Comparison of ENCODE assay signal across 10 mouse cellular contexts in genomic region chr8:11155579-11156318, GRCm38 (mm10).
DNase-seq lines count a peak whose midpoint lies in the region; ATAC-seq and TF ChIP-seq lines count a peak whose summit lies in the region.
"Had no signal": no experiment of that assay in that cellular context is flagged by ENCODE, and none has a peak within 500 bp of the region (broad histone marks: within the 10 kb centered on the region; RNA-seq: fewer than 3 reads in every experiment).

No protein-coding gene starts in this region.

- 69% methylated on average over 9 of the region's 9 CpGs for WGBS in lung, embryonic 16.5 days

- H3K9ac ChIP-seq in lung, embryonic 16.5 days (ENCODE audit: low read length) = no peak overlapping the region
- H3K9ac ChIP-seq: forebrain, embryonic 15.5 days; hindbrain, embryonic 12.5 days had no signal

- H3K4me1 ChIP-seq in lung, embryonic 16.5 days (replicated peaks; ENCODE audit: control insufficient read depth, insufficient read depth, low read length) = no peaks in the 10 kb centered on the region
- H3K4me1 ChIP-seq: forebrain, embryonic 15.5 days; hindbrain, embryonic 12.5 days had no signal

- no peaks in the 10 kb centered on the region for H3K36me3 ChIP-seq in lung, embryonic 16.5 days (ENCODE audit: control insufficient read depth, insufficient read depth, low read length)
- H3K36me3 ChIP-seq: forebrain, embryonic 15.5 days; hindbrain, embryonic 12.5 days had no signal

- peak overlapping the region; percentile 40 for H3K27ac ChIP-seq in gastrocnemius, adult 2 months
- H3K27ac ChIP-seq in lung, embryonic 16.5 days (ENCODE audit: low read length) = no peak overlapping the region
- H3K27ac ChIP-seq: forebrain, embryonic 15.5 days; heart, adult 2 months; hindbrain, embryonic 12.5 days had no signal

- no peaks in the 10 kb centered on the region for H3K27me3 ChIP-seq in lung, embryonic 16.5 days (ENCODE audit: control insufficient read depth, insufficient read depth, low read depth, low read length)
- H3K27me3 ChIP-seq: forebrain, embryonic 15.5 days; hindbrain, embryonic 12.5 days had no signal

- DNase-seq in gastrocnemius, adult 2 months = peak; percentile 48
- DNase-seq in gastrocnemius, postnatal 14 days = no peak
- DNase-seq in lung, postnatal 4 days = no peak
- peak; percentile 69 for DNase-seq in adrenal gland, adult 2 months
- DNase-seq in telencephalon, adult 2 months (ENCODE audit: low read depth, low spot score) = peak; percentile 24
- DNase-seq in layer of hippocampus, adult 11-12 months (ENCODE audit: low spot score) = no peak
- DNase-seq: heart, adult 2 months had no signal

- no peak overlapping the region for H3K4me3 ChIP-seq in gastrocnemius, adult 2 months
- no peak overlapping the region for H3K4me3 ChIP-seq in lung, embryonic 16.5 days (ENCODE audit: low read length)
- H3K4me3 ChIP-seq: forebrain, embryonic 15.5 days; heart, adult 2 months; hindbrain, embryonic 12.5 days had no signal

- TF ChIP-seq CTCF in gastrocnemius, adult 2 months (IDR thresholded peaks at IDR 0.05) = no peak

- H3K4me2 ChIP-seq in lung, embryonic 16.5 days (ENCODE audit: low read depth, low read length) = no peak overlapping the region
- H3K4me2 ChIP-seq: forebrain, embryonic 15.5 days; hindbrain, embryonic 12.5 days had no signal

- H3K9me3 ChIP-seq in lung, embryonic 16.5 days (ENCODE audit: control insufficient read depth, low read length) = no peaks in the 10 kb centered on the region
- H3K9me3 ChIP-seq: forebrain, embryonic 15.5 days; hindbrain, embryonic 12.5 days had no signal

- intact Hi-C loops in gastrocnemius, adult 2 months (cut with DNase I) = no loop called here
- intact Hi-C loops in gastrocnemius, postnatal 14 days (cut with DNase I; ENCODE audit: low total_unique reads) = no loop called here

- peak; percentile 56; the same call in 1 of the 2 replicates for ATAC-seq in lung, embryonic 16.5 days (ENCODE audit: low read depth)
- ATAC-seq: forebrain, embryonic 15.5 days had no signal

Comparison
In these comparisons a context has a peak if more than half of its experiments do, and no peak if none do; other contexts are left out.
1. DNase-seq: peak in gastrocnemius, adult 2 months (single experiment), adrenal gland, adult 2 months (single experiment) and telencephalon, adult 2 months (single experiment); none in gastrocnemius, postnatal 14 days (single experiment), lung, postnatal 4 days (0 of 2) and layer of hippocampus, adult 11-12 months (single experiment).